Mouse (Mus musculus): ENCODE measurements around the gene Ddah2. TPM values are rescaled to one million over a fixed set of nuclear protein-coding genes. Genes with fewer than 3 reads are reported as not detected.

Ddah2 gene
- 512 and 517 TPM in 2 replicates for polyA plus RNA-seq (2016; fragmentation: Nextera tagmentation; extraction: Ambion mirVana)

GRCm38 (mm10) chr17:35058911-35059892 is at the start of gene Ddah2:
Ddah2 (plus strand) TSS chr17:35059035.
- peak; percentile 91 for ATAC-seq (ENCODE audit: low FRiP score)
- Histone ChIP-seq H3K9ac (peak within 1 kb of the TSS; percentile 89), H3K27ac (peak within 1 kb of the TSS; percentile 92), H3K9me3 (replicated peaks) (no peaks in the 10 kb centered on the region), H3K4me1 (peaks cover 31% of the 10 kb centered on the region), H3K4me2 (replicated peaks) (peak within 1 kb of the TSS; percentile 99), H3K4me3 (peak within 1 kb of the TSS; percentile 73), H3K27me3 (peaks cover 14% of the 10 kb centered on the region), H3K36me3 (peaks cover 46% of the 10 kb centered on the region)
- under 1% methylated on average over 57 of the region's 57 CpGs for WGBS

DNA sequence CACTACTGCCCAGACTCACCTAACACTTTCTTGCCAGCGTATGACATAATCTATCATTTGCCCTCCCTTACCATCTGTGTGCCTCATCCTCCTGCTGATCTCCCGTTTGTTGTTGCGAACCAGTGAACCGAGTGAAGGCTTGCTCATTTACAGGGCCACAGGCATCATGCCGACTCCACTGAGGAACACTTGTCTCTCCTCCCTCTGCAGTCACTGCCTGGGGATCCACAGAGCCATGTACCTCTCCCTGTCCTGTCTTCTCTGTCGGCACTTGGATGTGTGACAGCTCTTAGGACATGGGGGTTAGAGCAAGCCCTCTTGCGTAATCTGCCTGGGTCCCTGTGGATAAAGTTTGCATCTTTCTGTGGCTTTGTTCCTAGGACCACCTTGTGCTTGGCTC is 49.2 kb upstream of the Ddah2 start:
- WGBS: 87% methylated on average over 7 of the region's 7 CpGs
- Histone ChIP-seq H3K27ac (no peak overlapping the region), H3K4me2 (replicated peaks) (no peak overlapping the region), H3K4me3 (no peak overlapping the region), H3K9ac (no peak overlapping the region), H3K9me3 (replicated peaks) (no peaks in the 10 kb centered on the region), H3K4me1 (no peaks in the 10 kb centered on the region), H3K36me3 (peaks cover 98% of the 10 kb centered on the region), H3K27me3 (no peaks in the 10 kb centered on the region)
- ATAC-seq (ENCODE audit: low FRiP score): no peak

DNA sequence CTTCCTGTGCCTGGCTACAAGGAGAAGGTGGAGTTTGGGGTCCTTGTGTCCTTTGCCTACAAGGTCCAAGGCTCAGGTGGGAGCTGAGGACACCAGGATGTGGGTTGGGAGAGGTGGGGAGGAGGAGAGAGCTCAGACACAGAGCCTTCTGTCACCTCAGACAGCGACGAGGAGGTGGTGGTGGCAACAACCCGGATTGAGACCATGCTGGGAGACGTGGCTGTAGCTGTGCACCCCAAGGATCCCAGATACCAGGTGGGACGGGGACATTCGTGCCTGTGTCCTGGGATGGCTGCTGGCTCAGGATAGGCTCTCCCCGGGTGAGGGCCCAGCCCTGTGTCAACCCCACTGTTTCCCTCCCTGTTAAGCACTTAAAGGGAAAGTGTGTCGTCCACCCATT is 47.4 kb upstream of the Ddah2 start:
- Histone ChIP-seq H3K36me3 (peaks cover 100% of the 10 kb centered on the region), H3K9me3 (replicated peaks) (no peaks in the 10 kb centered on the region), H3K4me3 (no peak overlapping the region), H3K4me2 (replicated peaks) (no peak overlapping the region), H3K4me1 (peaks cover 2% of the 10 kb centered on the region; the same call in 1 of the 2 replicates), H3K27me3 (no peaks in the 10 kb centered on the region), H3K9ac (no peak overlapping the region), H3K27ac (no peak overlapping the region)
- 88% methylated on average over 8 of the region's 8 CpGs for WGBS
- no peak for ATAC-seq (ENCODE audit: low FRiP score)

DNA sequence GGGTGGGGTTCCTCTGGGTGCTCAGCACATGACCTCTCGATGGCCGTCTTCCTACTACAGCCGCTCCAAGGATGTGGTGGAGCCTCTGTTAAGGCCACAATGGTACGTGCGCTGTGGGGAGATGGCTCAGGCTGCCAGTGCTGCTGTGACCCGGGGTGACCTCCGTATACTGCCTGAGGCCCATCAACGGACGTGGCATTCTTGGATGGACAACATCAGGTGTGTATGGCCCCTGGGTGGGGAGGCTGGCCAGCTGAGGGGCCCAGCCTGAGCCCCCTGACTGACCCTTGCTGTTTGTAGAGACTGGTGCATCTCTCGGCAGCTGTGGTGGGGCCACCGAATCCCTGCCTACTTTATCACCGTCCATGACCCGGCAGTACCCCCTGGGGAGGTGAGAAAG is 46.4 kb upstream of the Ddah2 start:
- Histone ChIP-seq H3K27ac (no peak overlapping the region), H3K27me3 (no peaks in the 10 kb centered on the region), H3K4me1 (peaks cover 4% of the 10 kb centered on the region; the same call in 1 of the 2 replicates), H3K4me3 (no peak overlapping the region), H3K9me3 (replicated peaks) (no peaks in the 10 kb centered on the region), H3K9ac (no peak overlapping the region), H3K36me3 (peaks cover 99% of the 10 kb centered on the region), H3K4me2 (replicated peaks) (no peak overlapping the region)
- WGBS: 92% methylated on average over 13 of the region's 13 CpGs
- ATAC-seq (ENCODE audit: low FRiP score): no peak

DNA sequence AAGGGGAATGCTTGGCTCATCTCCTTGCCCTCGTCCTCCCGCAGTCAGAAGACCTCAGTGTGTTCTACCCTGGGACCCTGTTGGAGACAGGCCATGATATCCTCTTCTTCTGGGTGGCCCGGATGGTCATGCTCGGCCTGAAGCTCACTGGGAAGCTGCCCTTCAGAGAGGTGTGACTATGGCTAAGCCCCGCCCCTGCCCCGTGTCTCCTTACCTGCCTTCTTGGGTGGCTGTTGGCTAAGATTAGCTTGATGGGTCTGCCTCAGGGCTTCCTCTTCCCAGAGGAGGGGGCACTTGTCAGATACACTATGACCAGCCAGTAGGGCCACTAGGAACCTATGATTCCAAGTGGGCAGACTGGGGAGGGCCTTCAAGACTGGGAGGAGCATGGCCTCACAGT is 45.6 kb upstream of the Ddah2 start:
- Histone ChIP-seq H3K4me2 (replicated peaks) (no peak overlapping the region), H3K27ac (no peak overlapping the region), H3K9ac (no peak overlapping the region), H3K9me3 (replicated peaks) (no peaks in the 10 kb centered on the region), H3K4me1 (peaks cover 4% of the 10 kb centered on the region; the same call in 1 of the 2 replicates), H3K27me3 (no peaks in the 10 kb centered on the region), H3K36me3 (peaks cover 95% of the 10 kb centered on the region), H3K4me3 (no peak overlapping the region)
- 93% methylated on average over 6 of the region's 6 CpGs for WGBS
- no peak for ATAC-seq (ENCODE audit: low FRiP score)

DNA sequence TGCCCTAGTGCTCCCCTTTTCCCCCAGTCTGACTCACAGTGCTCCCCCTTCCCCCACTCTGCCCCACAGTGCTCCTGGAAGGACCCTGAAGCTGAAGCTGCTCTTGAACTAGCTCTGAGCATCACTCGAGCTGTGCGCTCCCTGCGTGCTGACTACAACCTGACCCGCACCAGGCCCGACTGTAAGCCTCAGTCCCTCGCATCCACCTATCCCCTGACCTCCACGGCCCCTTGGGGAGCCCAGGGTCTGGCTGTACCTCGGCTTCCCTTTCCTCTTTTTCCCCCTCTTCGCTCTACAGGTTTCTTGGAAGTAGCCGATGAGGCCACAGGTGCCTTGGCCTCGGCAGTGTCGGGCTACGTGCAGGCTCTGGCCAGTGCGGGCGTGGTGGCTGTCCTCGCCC is 43.5 kb upstream of the Ddah2 start:
- no peak overlapping the region for H3K4me3 ChIP-seq

GRCm38 (mm10) chr17:35016376-35016775 is 42.5 kb upstream of the Ddah2 start, which contains the start of gene Vwa7:
Vwa7 (plus strand) TSS chr17:35016579.
- no peaks in the 10 kb centered on the region for H3K27me3 ChIP-seq
- peak within 1 kb of the TSS; percentile 23; the same call in 1 of the 2 replicates for H3K27ac ChIP-seq
- H3K4me1 ChIP-seq: peaks cover 9% of the 10 kb centered on the region
- 66% methylated on average over 12 of the region's 12 CpGs for WGBS
- no peak within 1 kb of the TSS for H3K4me3 ChIP-seq
- H3K36me3 ChIP-seq: peaks cover 63% of the 10 kb centered on the region
- no peak within 1 kb of the TSS; the same call in 1 of the 2 replicates for H3K9ac ChIP-seq
- no peaks in the 10 kb centered on the region for H3K9me3 ChIP-seq (replicated peaks)
- H3K4me2 ChIP-seq (replicated peaks): 0 out of 2 replicates have a peak within 1 kb of the TSS, but pooled peaks have one; percentile 2
- ATAC-seq (ENCODE audit: low FRiP score): peak; percentile 44; the same call in 1 of the 2 replicates

More for the DNA sequence above, 43.5 kb upstream of the Ddah2 start:
- no peaks in the 10 kb centered on the region for H3K9me3 ChIP-seq (replicated peaks)
- no peak overlapping the region for H3K27ac ChIP-seq
- H3K9ac ChIP-seq: no peak overlapping the region
- peaks cover 74% of the 10 kb centered on the region for H3K36me3 ChIP-seq
- WGBS: 92% methylated on average over 16 of the region's 16 CpGs
- H3K4me2 ChIP-seq (replicated peaks): no peak overlapping the region
- H3K27me3 ChIP-seq: no peaks in the 10 kb centered on the region
- no peak for ATAC-seq (ENCODE audit: low FRiP score)
- peaks cover 4% of the 10 kb centered on the region; the same call in 1 of the 2 replicates for H3K4me1 ChIP-seq

GRCm38 (mm10) chr17:35016791-35017705 is 41.8 kb upstream of the Ddah2 start:
- H3K36me3 ChIP-seq: peaks cover 57% of the 10 kb centered on the region
- H3K27me3 ChIP-seq: no peaks in the 10 kb centered on the region
- H3K4me3 ChIP-seq: no peak overlapping the region
- no peaks in the 10 kb centered on the region for H3K9me3 ChIP-seq (replicated peaks)
- H3K4me1 ChIP-seq: peaks cover 14% of the 10 kb centered on the region
- ATAC-seq (ENCODE audit: low FRiP score): no peak
- H3K9ac ChIP-seq: no peak overlapping the region; the same call in 1 of the 2 replicates
- peak overlapping the region; percentile 23; the same call in 1 of the 2 replicates for H3K27ac ChIP-seq
- no peak overlapping the region for H3K4me2 ChIP-seq (replicated peaks)
- 84% methylated on average over 10 of the region's 10 CpGs for WGBS

DNA sequence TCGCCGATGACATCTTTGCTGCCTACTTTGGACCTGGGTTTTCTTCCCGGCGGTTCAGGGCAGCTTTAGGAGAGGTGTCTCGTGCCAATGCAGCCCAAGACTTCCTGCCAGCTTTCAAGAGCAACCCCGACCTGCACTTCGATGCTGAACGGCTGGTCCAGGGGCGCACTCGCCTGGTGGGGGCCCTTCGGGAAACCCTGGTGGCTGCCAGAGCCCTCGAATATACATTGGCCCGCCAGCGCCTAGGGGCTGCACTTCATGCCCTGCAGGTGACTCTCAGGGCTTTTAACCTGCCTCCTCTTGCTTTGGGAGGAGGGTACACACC is 41.2 kb upstream of the Ddah2 start:
- no peak overlapping the region for H3K4me2 ChIP-seq (replicated peaks)
- no peaks in the 10 kb centered on the region for H3K9me3 ChIP-seq (replicated peaks)
- no peaks in the 10 kb centered on the region for H3K27me3 ChIP-seq
- H3K9ac ChIP-seq: no peak overlapping the region
- H3K4me3 ChIP-seq: no peak overlapping the region
- H3K36me3 ChIP-seq: peaks cover 50% of the 10 kb centered on the region
- no peak for ATAC-seq (ENCODE audit: low FRiP score)
- H3K27ac ChIP-seq: no peak overlapping the region
- peaks cover 14% of the 10 kb centered on the region for H3K4me1 ChIP-seq
- WGBS: 77% methylated on average over 14 of the region's 14 CpGs

DNA sequence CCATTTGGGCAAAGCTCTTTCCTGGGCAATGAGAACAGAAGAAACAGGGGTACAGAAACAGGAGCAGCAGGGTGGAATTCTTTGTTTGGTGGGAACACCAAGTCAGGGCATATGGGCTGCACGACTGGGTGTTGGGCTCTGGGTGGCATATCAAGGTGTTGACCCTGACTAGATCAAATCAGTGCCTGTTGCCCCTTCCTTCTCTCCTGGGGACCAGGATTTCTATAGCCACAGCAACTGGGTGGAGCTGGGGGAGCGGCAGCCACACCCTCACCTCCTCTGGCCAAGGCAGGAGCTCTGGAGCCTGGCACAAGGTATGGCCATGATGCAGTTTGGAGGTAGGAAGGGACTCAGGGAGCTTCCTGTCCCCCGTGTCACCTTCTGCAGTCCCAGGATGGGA is 40.7 kb upstream of the Ddah2 start:
- Histone ChIP-seq H3K36me3 (peaks cover 45% of the 10 kb centered on the region), H3K4me2 (replicated peaks) (no peak overlapping the region), H3K4me1 (peaks cover 14% of the 10 kb centered on the region), H3K9me3 (replicated peaks) (no peaks in the 10 kb centered on the region), H3K9ac (no peak overlapping the region), H3K27me3 (no peaks in the 10 kb centered on the region), H3K27ac (no peak overlapping the region), H3K4me3 (no peak overlapping the region)
- ATAC-seq (ENCODE audit: low FRiP score): no peak
- WGBS: 78% methylated on average over 3 of the region's 3 CpGs

- no peak overlapping the region for H3K4me3 ChIP-seq
- WGBS: 72% methylated on average over 11 of the region's 11 CpGs
- H3K9me3 ChIP-seq (replicated peaks): no peaks in the 10 kb centered on the region
- H3K4me1 ChIP-seq: peaks cover 14% of the 10 kb centered on the region
- ATAC-seq (ENCODE audit: low FRiP score): no peak
- H3K9ac ChIP-seq: no peak overlapping the region
- no peaks in the 10 kb centered on the region; the same call in 1 of the 2 replicates for H3K27me3 ChIP-seq
- no peak overlapping the region for H3K4me2 ChIP-seq (replicated peaks)
- peaks cover 28% of the 10 kb centered on the region for H3K36me3 ChIP-seq
- H3K27ac ChIP-seq: no peak overlapping the region
Observed at GRCm38 (mm10) chr17:35019894-35020293, 38.9 kb upstream of the Ddah2 start.

GRCm38 (mm10) chr17:35020551-35020950 is 38.3 kb upstream of the Ddah2 start:
- Histone ChIP-seq H3K4me3 (no peak overlapping the region), H3K9ac (no peak overlapping the region), H3K4me1 (peaks cover 14% of the 10 kb centered on the region), H3K9me3 (replicated peaks) (no peaks in the 10 kb centered on the region), H3K27ac (no peak overlapping the region), H3K27me3 (no peaks in the 10 kb centered on the region; the same call in 1 of the 2 replicates), H3K4me2 (replicated peaks) (no peak overlapping the region), H3K36me3 (peaks cover 22% of the 10 kb centered on the region)
- WGBS: 92% methylated on average over 8 of the region's 8 CpGs
- no peak for ATAC-seq (ENCODE audit: low FRiP score)

Data from hindbrain, embryonic 12.5 days (tissue).